Mouse (Mus musculus): ENCODE results near the gene Sgip1.

DNA sequence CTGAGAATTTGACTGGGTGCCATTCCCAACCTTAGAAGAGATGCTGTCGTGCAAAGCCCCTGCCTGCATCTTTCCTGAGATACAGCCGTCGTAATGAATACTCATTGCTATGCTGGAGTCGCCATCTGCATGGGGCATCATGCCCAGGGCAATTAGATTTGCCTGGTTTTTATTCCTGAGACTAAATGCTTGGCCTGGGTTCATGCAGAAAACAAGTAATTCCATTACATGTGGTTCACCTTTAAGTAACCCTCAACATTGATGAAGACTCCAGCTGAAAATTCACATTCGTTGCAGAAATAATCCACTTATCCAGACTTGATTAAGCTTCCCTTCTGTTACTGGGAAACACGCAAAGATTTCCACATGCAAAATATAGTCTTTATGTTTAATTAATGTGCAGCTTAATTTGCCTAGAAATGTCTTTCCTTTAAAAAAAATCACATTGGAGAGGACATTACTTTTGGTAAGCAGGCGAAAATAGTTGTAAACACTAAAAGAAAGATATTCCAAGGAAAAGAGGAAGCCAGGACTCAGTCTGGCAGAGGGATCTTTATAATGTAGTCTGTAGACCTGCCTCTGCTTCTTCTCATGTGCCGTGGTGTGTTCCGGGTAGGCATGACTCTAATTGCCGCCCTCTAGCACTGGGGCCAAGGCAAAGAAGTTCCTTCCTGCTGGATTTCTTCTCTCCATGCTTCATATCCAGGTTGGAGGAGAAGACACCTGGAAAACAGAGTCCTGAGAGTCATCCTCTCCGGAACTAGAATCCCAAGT lies 100.0 kb downstream of the Sgip1 start:
- TF ChIP-seq POLR2A (IDR thresholded peaks at IDR 0.05; ENCODE audit: control insufficient read depth, low read depth, low read length) (no peak), CTCF (IDR thresholded peaks at IDR 0.05; ENCODE audit: control insufficient read depth, insufficient read depth, insufficient replicate concordance, low read depth, low read length) (no peak)

Measured in testis, adult 2 months (tissue).